Mouse (Mus musculus) ES-Bruce4 (cell line): ENCODE results near the gene Gpcpd1. TPM values are rescaled to one million over a fixed set of nuclear protein-coding genes. Genes with fewer than 3 reads are reported as not detected.

Experiments
- H3K27ac ChIP-seq: 2 replicates; pipeline ENCODE4 v1.5.1; 2012; ENCODE audit warnings: low read length, inconsistent platforms; ENCODE audit not compliant: insufficient read depth
- H3K27me3 ChIP-seq: 2 replicates; pipeline ENCODE4 v1.6.1; 2012; ENCODE audit warnings: mild to moderate bottlenecking, low read length, inconsistent platforms; ENCODE audit not compliant: control insufficient read depth, poor library complexity, insufficient read depth, severe bottlenecking
- H3K36me3 ChIP-seq: 2 replicates; pipeline ENCODE4 v1.6.1; 2012; ENCODE audit warnings: inconsistent platforms, mild to moderate bottlenecking, low read length, moderate library complexity; ENCODE audit not compliant: control insufficient read depth, poor library complexity, insufficient read depth, severe bottlenecking
- H3K4me1 ChIP-seq: one replicate; pipeline ENCODE4 v1.8.1; 2011; ENCODE audit warnings: low read length; ENCODE audit not compliant: control insufficient read depth, insufficient read depth
- H3K4me3 ChIP-seq: 2 replicates; pipeline ENCODE4 v1.5.1; 2011; ENCODE audit warnings: low read depth, mild to moderate bottlenecking, low read length
- H3K9ac ChIP-seq: 2 replicates; pipeline ENCODE4 v1.6.1; 2012; ENCODE audit warnings: low read depth, mild to moderate bottlenecking, inconsistent platforms; ENCODE audit not compliant: poor library complexity, severe bottlenecking
- H3K9me3 ChIP-seq: replicated peaks from 2 replicates; pipeline ENCODE4 v1.6.1; 2012; ENCODE audit warnings: mild to moderate bottlenecking, low read length, inconsistent platforms; ENCODE audit not compliant: control insufficient read depth, poor library complexity, insufficient read depth, severe bottlenecking
- CTCF ChIP-seq: IDR thresholded peaks from one replicate; pipeline ENCODE4 v1.8.1; 2011; ENCODE audit warnings: low read depth, low read length
- EP300 ChIP-seq: IDR thresholded peaks from 2 replicates; pipeline ENCODE4 v1.6.1; 2011; ENCODE audit warnings: low read depth, low read length; ENCODE audit not compliant: insufficient read depth
- POLR2A ChIP-seq: IDR thresholded peaks from one replicate; pipeline ENCODE4 v1.8.1; 2011; ENCODE audit warnings: low read length; ENCODE audit not compliant: insufficient read depth
- polyA plus RNA-seq: library from polyadenylated mRNA; stranded (reverse); fragments of >200 nt; gene quantifications from 2 replicates; pipeline ENCODE4 v1.2.4, GENCODE M21; 2011; ENCODE audit warnings: low read depth; ENCODE audit not compliant: missing spikeins, insufficient read depth, insufficient read length

The Gpcpd1 gene
- polyA plus RNA-seq, 1 experiment = 11.0 TPM

DNA sequence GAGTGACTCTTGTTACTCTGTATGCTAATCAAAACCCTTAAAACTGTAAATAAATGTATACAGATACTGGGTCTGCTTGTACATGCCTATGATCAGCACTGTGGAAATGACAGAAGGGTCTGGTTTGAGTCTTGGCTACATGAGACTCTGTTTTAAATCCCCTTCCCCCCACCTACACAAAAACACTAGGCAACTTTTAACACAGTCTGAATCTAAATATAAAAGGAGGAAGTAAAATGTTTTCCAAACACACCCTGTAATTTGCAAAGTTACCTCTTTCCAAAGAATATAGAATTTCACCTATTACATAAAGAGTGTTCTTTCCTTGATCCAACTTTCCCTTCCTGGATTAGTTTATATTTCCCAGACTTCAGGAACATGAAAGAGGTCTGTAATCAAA lies 14.2 kb upstream of the Gpcpd1 start:
- H3K9me3 ChIP-seq = no peaks in the 10 kb centered on the region
- H3K27ac ChIP-seq = no peak overlapping the region
- no peaks in the 10 kb centered on the region for H3K27me3 ChIP-seq
- H3K4me3 ChIP-seq = no peak overlapping the region
- no peaks in the 10 kb centered on the region for H3K36me3 ChIP-seq
- no peaks in the 10 kb centered on the region for H3K4me1 ChIP-seq
- H3K9ac ChIP-seq = no peak overlapping the region
- TF ChIP-seq EP300 (no peak), POLR2A (no peak), CTCF (no peak)

DNA sequence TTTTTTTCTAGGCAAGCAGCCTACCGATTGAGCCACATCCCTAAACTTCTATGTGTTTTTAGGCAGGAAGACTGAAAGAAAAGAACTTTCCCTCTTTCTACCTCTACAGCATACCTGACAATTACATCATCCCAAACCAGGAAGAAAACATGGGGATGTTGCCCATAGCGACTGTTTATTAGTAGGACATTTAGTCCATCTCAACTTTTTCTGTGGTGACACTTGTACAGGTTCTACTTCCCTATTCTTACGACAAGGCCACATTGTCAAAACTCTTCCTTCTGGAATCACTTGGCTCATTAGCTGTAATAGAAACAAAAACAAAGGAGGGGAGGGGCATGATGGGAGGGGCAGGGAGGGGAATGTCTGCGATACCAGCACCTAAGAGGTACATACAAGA lies 12.6 kb upstream of the Gpcpd1 start:
- no peaks in the 10 kb centered on the region for H3K4me1 ChIP-seq
- no peaks in the 10 kb centered on the region for H3K27me3 ChIP-seq
- no peak overlapping the region for H3K4me3 ChIP-seq
- no peaks in the 10 kb centered on the region for H3K9me3 ChIP-seq
- no peak overlapping the region for H3K27ac ChIP-seq
- H3K9ac ChIP-seq = no peak overlapping the region
- H3K36me3 ChIP-seq = no peaks in the 10 kb centered on the region
- no peak for TF ChIP-seq CTCF
- TF ChIP-seq EP300 = no peak
- TF ChIP-seq POLR2A = no peak

DNA sequence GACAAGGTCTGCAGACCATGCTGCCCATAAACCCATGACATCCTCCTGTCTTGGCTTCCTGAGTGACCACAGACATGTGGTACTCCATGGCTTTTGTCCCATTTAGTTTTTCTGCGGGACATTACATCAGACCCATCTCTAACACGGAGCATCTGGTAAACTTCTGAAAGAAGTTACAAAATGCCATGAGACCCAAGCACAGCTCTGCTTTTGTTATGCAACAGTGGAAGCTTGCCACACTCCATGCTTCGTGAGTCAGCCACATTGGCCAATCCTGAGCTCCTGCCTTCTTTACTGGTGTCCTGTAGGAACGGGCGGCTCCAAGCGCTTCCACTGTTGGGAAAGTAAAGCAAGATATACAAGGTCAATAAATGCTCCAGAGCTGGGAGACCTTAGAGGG lies 11.6 kb upstream of the Gpcpd1 start:
- Histone ChIP-seq H3K27ac (no peak overlapping the region), H3K9me3 (no peaks in the 10 kb centered on the region), H3K27me3 (no peaks in the 10 kb centered on the region), H3K36me3 (no peaks in the 10 kb centered on the region), H3K4me3 (no peak overlapping the region), H3K9ac (no peak overlapping the region), H3K4me1 (no peaks in the 10 kb centered on the region)
- TF ChIP-seq POLR2A = no peak
- TF ChIP-seq EP300 = no peak
- TF ChIP-seq CTCF = no peak

DNA sequence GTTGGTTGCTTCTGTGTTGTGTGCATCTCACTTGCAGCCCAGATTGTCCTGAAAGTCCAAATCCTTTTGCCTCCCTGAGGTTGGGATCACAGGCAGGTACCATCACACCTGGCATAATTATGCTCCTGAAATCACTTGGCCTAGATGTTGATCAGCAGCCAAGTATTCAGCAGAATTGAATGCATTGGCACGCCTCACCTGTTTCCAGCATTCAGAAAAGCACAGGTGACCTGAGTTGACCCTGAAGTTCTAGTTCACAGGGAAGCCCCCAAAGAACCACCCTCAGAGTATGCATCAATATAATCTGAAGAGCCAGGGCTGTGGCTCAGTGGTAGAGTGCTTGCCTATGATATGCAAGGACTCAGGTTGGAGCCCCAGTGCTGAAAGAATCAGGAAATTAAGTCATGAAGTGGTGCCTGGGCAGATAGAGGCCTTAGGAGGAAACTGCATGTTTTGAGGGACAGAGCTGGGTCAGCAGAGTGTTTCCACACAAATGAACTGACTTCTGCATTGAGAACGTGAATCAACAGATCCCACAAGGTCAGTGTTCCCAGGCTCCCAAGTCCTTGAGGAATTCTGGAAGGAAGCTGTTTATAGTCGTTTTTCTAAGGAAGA lies 10.4 kb upstream of the Gpcpd1 start:
- H3K9ac ChIP-seq = no peak overlapping the region
- no peaks in the 10 kb centered on the region for H3K9me3 ChIP-seq
- H3K27ac ChIP-seq = no peak overlapping the region
- H3K27me3 ChIP-seq = no peaks in the 10 kb centered on the region
- H3K4me1 ChIP-seq = no peaks in the 10 kb centered on the region
- H3K36me3 ChIP-seq = no peaks in the 10 kb centered on the region
- TF ChIP-seq POLR2A (no peak), EP300 (no peak), CTCF (no peak)
- H3K4me3 ChIP-seq = no peak overlapping the region

DNA sequence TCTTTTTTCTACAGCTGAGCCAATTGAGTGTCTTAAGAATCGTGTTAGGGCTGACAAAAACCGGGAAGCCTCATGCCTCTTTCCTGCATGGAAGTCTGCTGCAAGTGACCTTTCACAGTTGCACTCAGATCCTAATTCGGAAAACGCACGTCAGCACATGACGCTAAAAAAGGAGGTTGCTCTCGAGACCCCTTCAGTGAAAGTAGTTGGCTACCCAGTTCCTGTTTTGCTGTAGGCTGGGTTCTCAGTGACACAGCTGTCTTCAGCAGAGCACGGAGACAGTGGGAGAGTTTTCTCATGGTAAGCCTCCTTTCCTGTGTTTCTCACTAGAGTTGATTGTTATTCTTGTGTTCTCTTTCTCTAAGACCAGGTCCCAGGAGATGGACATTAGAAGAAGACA lies 9.7 kb upstream of the Gpcpd1 start:
- Histone ChIP-seq H3K36me3 (no peaks in the 10 kb centered on the region), H3K27ac (no peak overlapping the region), H3K27me3 (no peaks in the 10 kb centered on the region), H3K9me3 (no peaks in the 10 kb centered on the region), H3K4me3 (no peak overlapping the region), H3K4me1 (no peaks in the 10 kb centered on the region), H3K9ac (no peak overlapping the region)
- no peak for TF ChIP-seq POLR2A
- no peak for TF ChIP-seq EP300
- TF ChIP-seq CTCF = no peak

DNA sequence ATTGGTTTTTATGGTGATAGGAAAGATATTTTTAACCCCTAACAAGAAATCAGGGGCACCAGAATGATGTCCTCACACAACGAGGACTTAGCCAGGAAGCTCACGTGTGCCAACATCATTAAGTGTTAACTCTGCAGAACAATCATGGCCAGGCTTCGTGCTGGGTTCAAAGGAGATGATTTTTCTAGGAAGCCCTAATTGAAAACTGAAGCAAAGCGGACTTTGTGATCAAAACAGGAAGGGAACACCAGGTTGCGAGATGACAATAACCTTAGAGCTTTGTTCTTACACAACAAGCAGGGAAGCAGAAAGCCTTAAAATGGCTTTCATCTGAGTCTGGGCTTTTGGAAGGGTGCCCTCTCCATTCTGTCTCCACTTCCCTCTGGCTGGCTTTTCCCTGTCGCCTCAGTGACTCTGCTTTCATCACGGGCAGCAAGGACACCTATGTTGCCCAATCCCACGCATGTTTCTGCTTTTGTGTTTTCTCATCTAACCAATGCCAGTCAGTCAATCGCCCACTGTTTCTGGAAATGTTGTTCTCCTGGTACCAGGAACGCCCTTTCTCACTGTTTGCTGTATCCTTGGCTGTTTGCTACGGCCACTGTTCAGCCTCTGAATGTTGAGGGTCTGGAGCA lies 8.2 kb upstream of the Gpcpd1 start:
- H3K27me3 ChIP-seq = no peaks in the 10 kb centered on the region
- H3K36me3 ChIP-seq = no peaks in the 10 kb centered on the region
- TF ChIP-seq EP300 (no peak), POLR2A (no peak), CTCF (no peak)
- no peaks in the 10 kb centered on the region for H3K9me3 ChIP-seq
- no peaks in the 10 kb centered on the region for H3K4me1 ChIP-seq
- no peak overlapping the region for H3K27ac ChIP-seq
- no peak overlapping the region for H3K4me3 ChIP-seq
- H3K9ac ChIP-seq = no peak overlapping the region
